ENCODE assay signal across 35 mouse cellular contexts in genomic region chr11:17647441-17647840, GRCm38 (mm10).
"Had no signal": no experiment of that assay in that cellular context is flagged by ENCODE, and none has a peak within 500 bp of the region (broad histone marks: within the 10 kb centered on the region; RNA-seq: fewer than 3 reads in every experiment).

No protein-coding gene starts in this region.

- H3K4me3 ChIP-seq: heart, embryonic 10.5 days; heart, embryonic 12.5 days; heart, embryonic 13.5 days; heart, embryonic 15.5 days; hindbrain, embryonic 10.5 days; hindbrain, embryonic 12.5 days; hindbrain, embryonic 13.5 days; hindbrain, embryonic 15.5 days; intestine, embryonic 15.5 days; kidney, embryonic 15.5 days; layer of hippocampus, adult 2 months had no signal

- H3K4me2 ChIP-seq: heart, embryonic 11.5 days; heart, embryonic 12.5 days; heart, embryonic 13.5 days; heart, embryonic 15.5 days; hindbrain, embryonic 12.5 days; hindbrain, embryonic 13.5 days; hindbrain, embryonic 14.5 days; hindbrain, embryonic 15.5 days; intestine, embryonic 15.5 days; kidney, embryonic 15.5 days had no signal

- H3K36me3 ChIP-seq: heart, embryonic 10.5 days; heart, embryonic 12.5 days; heart, embryonic 13.5 days; heart, embryonic 15.5 days; hindbrain, embryonic 10.5 days; hindbrain, embryonic 12.5 days; hindbrain, embryonic 13.5 days; hindbrain, embryonic 15.5 days; intestine, embryonic 15.5 days; kidney, embryonic 15.5 days had no signal

- H3K4me1 ChIP-seq: heart, embryonic 10.5 days; heart, embryonic 12.5 days; heart, embryonic 13.5 days; heart, embryonic 15.5 days; hindbrain, embryonic 12.5 days; hindbrain, embryonic 13.5 days; hindbrain, embryonic 15.5 days; intestine, embryonic 15.5 days; kidney, embryonic 15.5 days had no signal

- H3K27me3 ChIP-seq: heart, embryonic 12.5 days; heart, embryonic 13.5 days; heart, embryonic 15.5 days; hindbrain, embryonic 12.5 days; hindbrain, embryonic 13.5 days; hindbrain, embryonic 15.5 days; intestine, embryonic 15.5 days; kidney, embryonic 15.5 days had no signal

- H3K27ac ChIP-seq: heart, embryonic 10.5 days; heart, embryonic 13.5 days; heart, embryonic 15.5 days; hindbrain, embryonic 10.5 days; hindbrain, embryonic 12.5 days; hindbrain, embryonic 13.5 days; hindbrain, embryonic 14.5 days; hindbrain, embryonic 15.5 days; hindbrain, postnatal 0 days; intestine, embryonic 15.5 days; kidney, embryonic 15.5 days; kidney, postnatal 0 days; layer of hippocampus, adult 2 months had no signal

- ATAC-seq: hindbrain, embryonic 16.5 days; hindbrain, postnatal 0 days; inflammation-experienced regulatory T-cells, adult 6 months; intestine, embryonic 15.5 days; intestine, embryonic 16.5 days; intestine, postnatal 0 days had no signal

- H3K9me3 ChIP-seq: heart, embryonic 10.5 days; heart, embryonic 12.5 days; heart, embryonic 13.5 days; heart, embryonic 15.5 days; hindbrain, embryonic 10.5 days; hindbrain, embryonic 12.5 days; hindbrain, embryonic 13.5 days; hindbrain, embryonic 15.5 days; intestine, embryonic 15.5 days; kidney, embryonic 15.5 days had no signal

- H3K9ac ChIP-seq: heart, embryonic 12.5 days; heart, embryonic 13.5 days; heart, embryonic 15.5 days; hindbrain, embryonic 12.5 days; hindbrain, embryonic 13.5 days; hindbrain, embryonic 14.5 days; hindbrain, embryonic 15.5 days; intestine, embryonic 15.5 days; kidney, embryonic 15.5 days had no signal

- DNase-seq: heart, postnatal 10 days; heart, postnatal 14 days; heart, postnatal 36 days; heart, postnatal 4 days; kidney, adult 11 months; kidney, adult 18-20 months; kidney, adult 2 months; kidney, adult 8-10 months; kidney, adult 9 months; kidney, postnatal 10 days; kidney, postnatal 14 days; kidney, postnatal 25 days; kidney, postnatal 36 days; kidney, postnatal 4 days; layer of hippocampus, adult 9-11 months; layer of hippocampus, postnatal 36 days had no signal
